Mouse (Mus musculus): Measurements from ENCODE around the gene Cd302.
A peak's percentile ranks its signal among the peaks of the same experiment; 100 is the strongest.

Gene Cd302

GRCm38 (mm10) chr2:60253506-60253905 is 30.8 kb downstream of the Cd302 start:
- DNase-seq (ENCODE audit: low spot score) = peak; percentile 36

- DNase-seq (ENCODE audit: low spot score) = no peak
These were observed 31.5 kb downstream of the Cd302 start for GRCm38 (mm10) chr2:60252782-60253181.

GRCm38 (mm10) chr2:60234506-60234905 is 49.8 kb downstream of the Cd302 start:
- no peak for DNase-seq (ENCODE audit: low spot score)

- no peak for DNase-seq (ENCODE audit: low spot score)
These were observed 51.1 kb downstream of the Cd302 start for GRCm38 (mm10) chr2:60233147-60233546.

- DNase-seq (ENCODE audit: low spot score) = no peak
These were observed 53.9 kb downstream of the Cd302 start for GRCm38 (mm10) chr2:60230361-60230760.

- DNase-seq (ENCODE audit: low spot score) = no peak
These were observed 55.8 kb downstream of the Cd302 start for GRCm38 (mm10) chr2:60228470-60228869.

GRCm38 (mm10) chr2:60223489-60223888 is 60.8 kb downstream of the Cd302 start:
- no peak for DNase-seq (ENCODE audit: low spot score)

- DNase-seq (ENCODE audit: low spot score) = no peak
These were observed 62.3 kb downstream of the Cd302 start for GRCm38 (mm10) chr2:60221954-60222353.

GRCm38 (mm10) chr2:60221236-60221635 is 63.1 kb downstream of the Cd302 start:
- DNase-seq (ENCODE audit: low spot score) = no peak

GRCm38 (mm10) chr2:60217620-60218019 is 66.7 kb downstream of the Cd302 start:
- DNase-seq (ENCODE audit: low spot score) = no peak

GRCm38 (mm10) chr2:60216547-60217153 is 67.6 kb downstream of the Cd302 start:
- DNase-seq (ENCODE audit: low spot score) = no peak

- DNase-seq (ENCODE audit: low spot score) = no peak
These were observed 69.6 kb downstream of the Cd302 start for GRCm38 (mm10) chr2:60214683-60215082.

GRCm38 (mm10) chr2:60212488-60212887 is 71.8 kb downstream of the Cd302 start:
- DNase-seq (ENCODE audit: low spot score) = no peak

- no peak for DNase-seq (ENCODE audit: low spot score)
These were observed 73.5 kb downstream of the Cd302 start for GRCm38 (mm10) chr2:60210821-60211220.

- peak; percentile 73 for DNase-seq (ENCODE audit: low spot score)
These were observed 74.3 kb downstream of the Cd302 start, which contains the start of the genes Baz2b and March7 for GRCm38 (mm10) chr2:60209703-60210651. Baz2b (minus strand) TSS chr2:60209839. March7 (plus strand) TSS chr2:60209887.

- DNase-seq (ENCODE audit: low spot score) = no peak
These were observed 75.1 kb downstream of the Cd302 start for GRCm38 (mm10) chr2:60209122-60209611.

GRCm38 (mm10) chr2:60205795-60206194 is 78.5 kb downstream of the Cd302 start:
- no peak for DNase-seq (ENCODE audit: low spot score)

- no peak for DNase-seq (ENCODE audit: low spot score)
These were observed 80.1 kb downstream of the Cd302 start for GRCm38 (mm10) chr2:60204162-60204561.

GRCm38 (mm10) chr2:60203733-60204132 is 80.6 kb downstream of the Cd302 start:
- DNase-seq (ENCODE audit: low spot score) = no peak

- no peak for DNase-seq (ENCODE audit: low spot score)
These were observed 81.3 kb downstream of the Cd302 start for GRCm38 (mm10) chr2:60202900-60203530.
